Mouse (Mus musculus) bone marrow, adult 2 months (tissue): ENCODE results near the gene Itsn1.

Experiments
- CTCF ChIP-seq: fragments of 200-500 bp; IDR thresholded peaks from 2 replicates; pipeline ENCODE4 v1.5.1; 2011; ENCODE audit warnings: low read length, control low read depth; ENCODE audit not compliant: control insufficient read depth, insufficient read depth
- POLR2A ChIP-seq: fragments of 200-500 bp; IDR thresholded peaks from 2 replicates; pipeline ENCODE4 v1.6.1; 2011; ENCODE audit warnings: low read depth, mild to moderate bottlenecking, control low read depth, low read length, borderline replicate concordance; ENCODE audit not compliant: control insufficient read depth

DNA sequence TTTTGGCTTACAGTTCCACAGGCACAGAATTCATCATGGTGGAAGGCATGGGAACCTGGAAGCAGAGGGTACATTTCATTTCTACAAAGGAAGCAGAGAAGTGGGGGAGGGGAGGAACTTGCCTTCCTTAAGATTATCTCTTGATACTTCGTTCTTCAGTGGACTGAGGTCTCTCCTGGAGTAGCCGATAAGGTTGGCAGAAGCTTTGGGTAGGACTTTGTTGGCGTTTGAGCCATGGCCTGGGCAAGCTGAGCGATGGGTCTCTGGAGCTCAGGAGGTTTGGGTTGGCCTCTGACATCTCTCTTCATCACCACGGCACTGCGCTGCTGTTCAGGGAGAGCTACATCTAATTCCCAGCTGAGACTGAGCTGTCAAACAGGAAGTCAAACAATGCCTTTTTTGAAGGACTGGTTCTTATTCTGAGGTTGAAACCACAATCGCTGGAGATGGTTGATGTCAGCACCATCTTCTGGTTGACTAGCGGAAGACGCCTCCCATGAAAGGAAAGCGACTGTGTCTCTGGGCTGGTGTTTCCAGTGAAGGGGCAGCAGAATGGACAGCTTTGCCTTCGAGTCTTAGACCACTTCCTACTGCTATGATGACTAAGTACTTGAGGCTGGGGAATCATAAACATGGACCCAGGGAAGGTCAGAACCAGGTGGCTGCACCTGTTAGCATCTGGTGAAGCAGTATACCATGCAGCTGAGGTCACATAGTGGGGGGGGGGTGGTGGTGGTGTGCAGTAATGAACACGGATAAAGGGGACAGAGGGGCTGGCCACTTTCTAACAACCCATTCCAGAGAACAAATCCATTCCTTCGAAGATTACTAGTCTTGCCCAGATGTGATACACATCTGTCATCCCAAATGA, 235.5 kb downstream of the Itsn1 start:
- TF ChIP-seq POLR2A (no peak), CTCF (no peak)
